Mouse (Mus musculus): ENCODE measurements at regions not wholly inside any gene's neighbourhood (a gene's known extent, or its start where the extent isn't known, plus 50 kb on each side); places are given as distances from the start of the nearest gene placed in this dataset.

- TF ChIP-seq POLR2A (IDR thresholded peaks at IDR 0.05; ENCODE audit: control insufficient read depth, low read depth, low read length) (no peak), CTCF (IDR thresholded peaks at IDR 0.05; ENCODE audit: control insufficient read depth, insufficient read depth, insufficient replicate concordance, low read depth, low read length) (no peak)
- H3K36me3 ChIP-seq (ENCODE audit: control insufficient read depth, insufficient read depth, low read length), result no peaks in the 10 kb centered on the region
- no peak overlapping the region for H3K27ac ChIP-seq (ENCODE audit: control insufficient read depth, insufficient read depth, low read depth, low read length)
- no peaks in the 10 kb centered on the region for H3K27me3 ChIP-seq (ENCODE audit: control insufficient read depth, insufficient read depth, low read length)
- H3K4me3 ChIP-seq (ENCODE audit: control insufficient read depth, low read depth, low read length), result no peak overlapping the region
- H3K4me1 ChIP-seq (ENCODE audit: control insufficient read depth, insufficient read depth, low read length), result no peaks in the 10 kb centered on the region
These were observed 231.4 kb upstream of the Frg1 start for GRCm38 (mm10) chr8:41648276-41648675.

DNA sequence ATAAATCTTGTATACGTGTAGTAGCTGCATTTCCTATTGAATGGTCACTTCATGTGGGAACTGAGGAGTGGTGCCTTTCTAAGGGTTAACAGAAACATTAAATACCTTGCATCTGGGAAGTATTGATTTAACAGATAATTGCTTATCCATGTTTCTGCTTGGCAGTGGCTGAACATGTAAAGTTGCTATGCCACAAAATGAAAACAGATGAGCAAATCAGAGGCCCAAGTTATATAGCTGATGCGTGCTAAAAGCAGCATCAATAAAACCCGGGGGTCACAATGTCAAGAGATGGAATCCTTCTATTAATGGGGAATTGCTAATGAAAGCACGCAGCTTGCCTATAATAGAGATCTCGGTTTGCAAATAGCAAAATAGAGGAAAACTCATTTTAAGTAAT lies 227.8 kb upstream of the Frg1 start:
- no peak overlapping the region for H3K4me3 ChIP-seq (ENCODE audit: control insufficient read depth, low read depth, low read length)
- no peaks in the 10 kb centered on the region for H3K4me1 ChIP-seq (ENCODE audit: control insufficient read depth, insufficient read depth, low read length)
- no peak overlapping the region for H3K27ac ChIP-seq (ENCODE audit: control insufficient read depth, insufficient read depth, low read depth, low read length)
- no peaks in the 10 kb centered on the region for H3K36me3 ChIP-seq (ENCODE audit: control insufficient read depth, insufficient read depth, low read length)
- H3K27me3 ChIP-seq (ENCODE audit: control insufficient read depth, insufficient read depth, low read length), result no peaks in the 10 kb centered on the region
- no peak for TF ChIP-seq CTCF (IDR thresholded peaks at IDR 0.05; ENCODE audit: control insufficient read depth, insufficient read depth, insufficient replicate concordance, low read depth, low read length)
- no peak for TF ChIP-seq POLR2A (IDR thresholded peaks at IDR 0.05; ENCODE audit: control insufficient read depth, low read depth, low read length)

DNA sequence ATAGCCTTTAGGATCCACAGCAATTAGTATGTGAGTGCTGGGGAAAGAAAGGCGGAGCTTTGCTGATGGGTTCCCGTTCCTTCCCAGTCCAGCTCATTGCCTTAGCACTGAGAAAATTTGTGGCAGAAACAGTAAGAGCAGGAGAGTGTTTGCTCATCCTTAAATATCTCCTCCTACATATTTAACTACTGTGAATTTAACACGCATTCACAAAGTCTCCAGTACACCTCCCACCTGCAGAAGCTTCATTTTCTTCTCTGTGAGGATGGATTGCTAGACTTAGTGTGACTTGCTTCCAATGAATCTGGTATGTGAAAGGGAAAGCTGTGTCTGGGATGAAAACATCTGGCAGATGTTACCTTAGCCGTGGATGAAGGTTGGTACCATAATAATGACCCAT lies 207.0 kb upstream of the Frg1 start:
- Histone ChIP-seq H3K4me3 (ENCODE audit: control insufficient read depth, low read depth, low read length) (no peak overlapping the region), H3K4me1 (ENCODE audit: control insufficient read depth, insufficient read depth, low read length) (no peaks in the 10 kb centered on the region), H3K27me3 (ENCODE audit: control insufficient read depth, insufficient read depth, low read length) (no peaks in the 10 kb centered on the region), H3K36me3 (ENCODE audit: control insufficient read depth, insufficient read depth, low read length) (no peaks in the 10 kb centered on the region), H3K27ac (ENCODE audit: control insufficient read depth, insufficient read depth, low read depth, low read length) (no peak overlapping the region)
- TF ChIP-seq CTCF (IDR thresholded peaks at IDR 0.05; ENCODE audit: control insufficient read depth, insufficient read depth, insufficient replicate concordance, low read depth, low read length) (no peak), POLR2A (IDR thresholded peaks at IDR 0.05; ENCODE audit: control insufficient read depth, low read depth, low read length) (no peak)

DNA sequence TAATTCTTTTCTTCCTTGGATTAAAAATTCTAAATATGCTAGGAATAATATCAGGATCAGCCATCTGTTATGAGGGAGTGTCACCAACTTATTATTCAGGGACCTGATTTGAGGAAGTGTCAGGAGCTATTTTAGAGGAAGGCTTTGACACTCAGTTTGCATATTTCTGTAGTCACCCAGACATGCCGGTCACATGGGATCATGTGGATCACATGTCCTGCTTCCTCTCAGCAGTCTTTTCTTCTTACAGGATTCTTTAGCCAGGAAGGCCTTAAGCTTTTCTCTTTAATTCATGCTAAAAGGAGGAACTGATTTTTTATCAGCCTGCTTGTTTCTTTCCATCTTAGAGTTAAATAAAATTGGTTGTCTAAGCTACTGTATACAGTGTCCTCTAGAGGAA lies 183.4 kb upstream of the Frg1 start:
- H3K4me1 ChIP-seq (ENCODE audit: control insufficient read depth, insufficient read depth, low read length), result no peaks in the 10 kb centered on the region
- H3K27ac ChIP-seq (ENCODE audit: control insufficient read depth, insufficient read depth, low read depth, low read length), result no peak overlapping the region
- H3K36me3 ChIP-seq (ENCODE audit: control insufficient read depth, insufficient read depth, low read length), result no peaks in the 10 kb centered on the region
- TF ChIP-seq CTCF (IDR thresholded peaks at IDR 0.05; ENCODE audit: control insufficient read depth, insufficient read depth, insufficient replicate concordance, low read depth, low read length) (no peak), POLR2A (IDR thresholded peaks at IDR 0.05; ENCODE audit: control insufficient read depth, low read depth, low read length) (no peak)
- H3K27me3 ChIP-seq (ENCODE audit: control insufficient read depth, insufficient read depth, low read length), result no peaks in the 10 kb centered on the region
- H3K4me3 ChIP-seq (ENCODE audit: control insufficient read depth, low read depth, low read length), result no peak overlapping the region

DNA sequence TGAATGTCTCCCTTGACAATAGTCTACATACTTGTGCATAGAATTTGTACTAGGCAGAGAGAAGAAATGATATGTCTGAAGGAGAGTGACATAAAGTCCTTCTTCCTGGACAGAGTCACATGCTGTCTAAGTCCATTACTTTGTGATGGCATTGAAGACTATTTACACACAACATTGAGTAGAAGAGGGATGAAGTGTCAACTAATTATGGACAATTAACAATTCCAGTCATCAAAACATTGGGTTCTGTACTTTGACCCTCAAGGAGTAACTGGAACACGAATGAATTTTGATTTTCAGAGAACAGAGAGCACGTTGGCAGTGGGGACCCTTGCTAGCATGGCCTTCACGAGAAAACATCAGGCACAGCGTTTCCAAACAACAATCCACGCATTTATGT lies 177.6 kb upstream of the Frg1 start:
- TF ChIP-seq POLR2A (IDR thresholded peaks at IDR 0.05; ENCODE audit: control insufficient read depth, low read depth, low read length), result no peak
- no peak for TF ChIP-seq CTCF (IDR thresholded peaks at IDR 0.05; ENCODE audit: control insufficient read depth, insufficient read depth, insufficient replicate concordance, low read depth, low read length)
- Histone ChIP-seq H3K4me3 (ENCODE audit: control insufficient read depth, low read depth, low read length) (no peak overlapping the region), H3K27ac (ENCODE audit: control insufficient read depth, insufficient read depth, low read depth, low read length) (no peak overlapping the region), H3K36me3 (ENCODE audit: control insufficient read depth, insufficient read depth, low read length) (no peaks in the 10 kb centered on the region), H3K27me3 (ENCODE audit: control insufficient read depth, insufficient read depth, low read length) (no peaks in the 10 kb centered on the region), H3K4me1 (ENCODE audit: control insufficient read depth, insufficient read depth, low read length) (no peaks in the 10 kb centered on the region)

GRCm38 (mm10) chr8:41593666-41594042 lies 176.8 kb upstream of the Frg1 start:
- Histone ChIP-seq H3K36me3 (ENCODE audit: control insufficient read depth, insufficient read depth, low read length) (no peaks in the 10 kb centered on the region), H3K27me3 (ENCODE audit: control insufficient read depth, insufficient read depth, low read length) (no peaks in the 10 kb centered on the region), H3K4me1 (ENCODE audit: control insufficient read depth, insufficient read depth, low read length) (no peaks in the 10 kb centered on the region), H3K4me3 (ENCODE audit: control insufficient read depth, low read depth, low read length) (no peak overlapping the region), H3K27ac (ENCODE audit: control insufficient read depth, insufficient read depth, low read depth, low read length) (no peak overlapping the region)
- no peak for TF ChIP-seq POLR2A (IDR thresholded peaks at IDR 0.05; ENCODE audit: control insufficient read depth, low read depth, low read length)

GRCm38 (mm10) chr8:41592741-41593665 lies 176.1 kb upstream of the Frg1 start:
- TF ChIP-seq CTCF (IDR thresholded peaks at IDR 0.05; ENCODE audit: control insufficient read depth, insufficient read depth, insufficient replicate concordance, low read depth, low read length) (no peak), POLR2A (IDR thresholded peaks at IDR 0.05; ENCODE audit: control insufficient read depth, low read depth, low read length) (no peak)
- no peaks in the 10 kb centered on the region for H3K36me3 ChIP-seq (ENCODE audit: control insufficient read depth, insufficient read depth, low read length)
- H3K4me1 ChIP-seq (ENCODE audit: control insufficient read depth, insufficient read depth, low read length), result no peaks in the 10 kb centered on the region
- H3K27me3 ChIP-seq (ENCODE audit: control insufficient read depth, insufficient read depth, low read length), result no peaks in the 10 kb centered on the region
- H3K4me3 ChIP-seq (ENCODE audit: control insufficient read depth, low read depth, low read length), result no peak overlapping the region
- no peak overlapping the region for H3K27ac ChIP-seq (ENCODE audit: control insufficient read depth, insufficient read depth, low read depth, low read length)

Data from testis, adult 2 months (tissue).